Mouse (Mus musculus) MEL (cell line): ENCODE measurements around the gene Prkce. TPM values are rescaled to one million over a fixed set of nuclear protein-coding genes. Genes with fewer than 3 reads are reported as not detected.

ENCODE experiments used
- DNase-seq: peaks from one replicate; pipeline ENCODE4 v3.0.0; 2011; ENCODE audit warnings: low read depth, low spot score
- H3K27ac ChIP-seq: 2 replicates; pipeline ENCODE4 v1.5.1; 2012; ENCODE audit warnings: low read depth, mild to moderate bottlenecking, control low read depth, low read length, moderate library complexity; ENCODE audit not compliant: control insufficient read depth
- H3K27me3 ChIP-seq, 2 experiments: fragments of 150-350 bp in 1 of 2; sonication (generic) in 1 of 2; 2 replicates each; pipeline ENCODE4 v1.6.1; 2012; ENCODE audit warnings: low read length in 2 of 2, mild to moderate bottlenecking in 2 of 2, improper control_type of control experiment in 1 of 2, moderate library complexity in 1 of 2; ENCODE audit not compliant: insufficient read depth in 2 of 2, control insufficient read depth in 1 of 2
- H3K36me3 ChIP-seq, 2 experiments: 2 replicates each; pipeline ENCODE4 v1.6.1; 2012 to 2014; ENCODE audit warnings: low read length in 2 of 2, improper control_type of control experiment in 1 of 2, inconsistent platforms in 1 of 2, mild to moderate bottlenecking in 1 of 2; ENCODE audit not compliant: insufficient read depth in 2 of 2, control insufficient read depth in 1 of 2
- H3K4me1 ChIP-seq, 2 experiments: fragments of 150-350 bp in 1 of 2; sonication (generic) in 1 of 2; 2 replicates each; pipeline ENCODE4 v1.6.1; 2012; ENCODE audit warnings: low read length in 2 of 2, improper control_type of control experiment in 1 of 2, mild to moderate bottlenecking in 1 of 2; ENCODE audit not compliant: insufficient read depth in 2 of 2, control insufficient read depth in 1 of 2
- H3K4me3 ChIP-seq, 2 experiments: fragments of 150-350 bp in 1 of 2; sonication (generic) in 1 of 2; 2 replicates each; pipeline ENCODE4 v1.5.1; 2012; ENCODE audit warnings: low read depth in 2 of 2, low read length in 2 of 2, mild to moderate bottlenecking in 2 of 2, moderate library complexity in 2 of 2, control low read depth in 1 of 2, improper control_type of control experiment in 1 of 2; ENCODE audit not compliant: control insufficient read depth in 1 of 2, insufficient read depth in 1 of 2
- H3K79me2 ChIP-seq: 2 replicates; pipeline ENCODE4 v1.6.1; 2012; ENCODE audit warnings: mild to moderate bottlenecking, low read length, moderate library complexity; ENCODE audit not compliant: control insufficient read depth, poor library complexity, insufficient read depth
- H3K9ac ChIP-seq: 2 replicates; pipeline ENCODE4 v1.6.1; 2012; ENCODE audit warnings: low read depth, mild to moderate bottlenecking, control low read depth, low read length, moderate library complexity; ENCODE audit not compliant: control insufficient read depth, poor library complexity, severe bottlenecking
- H3K9me3 ChIP-seq: fragments of 150-350 bp; sonication (generic); replicated peaks from 2 replicates; pipeline ENCODE4 v1.6.1; 2012; ENCODE audit warnings: mild to moderate bottlenecking, low read length, improper control_type of control experiment, moderate library complexity; ENCODE audit not compliant: insufficient read depth
- CHD1 ChIP-seq: IDR thresholded peaks from 2 replicates; pipeline ENCODE4 v1.6.1; 2012; ENCODE audit warnings: low read depth, mild to moderate bottlenecking, inconsistent platforms, low read length, improper control_type of control experiment
- CTCF ChIP-seq, 3 experiments: IDR thresholded peaks in 2 of 3; conservative IDR thresholded peaks in 1 of 3; 2 replicates each; pipeline ENCODE4 v1.5.1; 2011 to 2012; ENCODE audit warnings: low read length in 3 of 3, low read depth in 2 of 3, mild to moderate bottlenecking in 2 of 3, improper control_type of control experiment in 1 of 3, inconsistent platforms in 1 of 3, mixed read lengths in 1 of 3, moderate library complexity in 1 of 3; ENCODE audit not compliant: control insufficient read depth in 1 of 3, insufficient read depth in 1 of 3, poor library complexity in 1 of 3, severe bottlenecking in 1 of 3
- E2F4 ChIP-seq: IDR thresholded peaks from 2 replicates; pipeline ENCODE4 v1.6.1; 2011; ENCODE audit warnings: low read depth, low read length, improper control_type of control experiment, borderline replicate concordance
- ELF1 ChIP-seq: IDR thresholded peaks from 2 replicates; pipeline ENCODE4 v1.6.1; 2014; ENCODE audit warnings: low read depth, mild to moderate bottlenecking, inconsistent platforms, low read length, improper control_type of control experiment, moderate library complexity
- EP300 ChIP-seq, 2 experiments: IDR thresholded peaks; 2 replicates each; pipeline ENCODE4 v1.6.1; 2011; ENCODE audit warnings: improper control_type of control experiment in 2 of 2, low read length in 2 of 2, low read depth in 1 of 2, mild to moderate bottlenecking in 1 of 2
- GABPA ChIP-seq: IDR thresholded peaks from 2 replicates; pipeline ENCODE4 v1.6.1; 2012; ENCODE audit warnings: low read depth, mild to moderate bottlenecking, inconsistent platforms, low read length, improper control_type of control experiment, moderate library complexity
- GATA1 ChIP-seq: IDR thresholded peaks from 2 replicates; pipeline ENCODE4 v1.6.1; 2011; ENCODE audit warnings: low read depth, low read length, improper control_type of control experiment
- HCFC1 ChIP-seq: IDR thresholded peaks from 2 replicates; pipeline ENCODE4 v1.6.1; 2012; ENCODE audit warnings: low read depth, mild to moderate bottlenecking, inconsistent platforms, low read length, improper control_type of control experiment, moderate library complexity
- MAFK ChIP-seq: IDR thresholded peaks from 2 replicates; pipeline ENCODE4 v1.6.1; 2011; ENCODE audit warnings: low read depth, mild to moderate bottlenecking, low read length, improper control_type of control experiment, borderline replicate concordance
- MXI1 ChIP-seq: IDR thresholded peaks from 2 replicates; pipeline ENCODE4 v1.6.1; 2011; ENCODE audit warnings: mild to moderate bottlenecking, low read depth, low read length, improper control_type of control experiment
- MYB ChIP-seq: IDR thresholded peaks from 2 replicates; pipeline ENCODE4 v1.6.1; 2011; ENCODE audit warnings: mild to moderate bottlenecking, low read depth, low read length, improper control_type of control experiment
- NELFE ChIP-seq: IDR thresholded peaks from 2 replicates; pipeline ENCODE4 v1.6.1; 2011; ENCODE audit warnings: low read depth, low read length, improper control_type of control experiment
- POLR2AphosphoS2 ChIP-seq: IDR thresholded peaks from 2 replicates; pipeline ENCODE4 v1.6.1; 2011; ENCODE audit warnings: low read length, improper control_type of control experiment
- POLR2AphosphoS5 ChIP-seq: IDR thresholded peaks from 2 replicates; pipeline ENCODE4 v1.6.1; 2012; ENCODE audit warnings: low read depth, borderline replicate concordance, mild to moderate bottlenecking, inconsistent platforms, low read length, moderate library complexity, mixed read lengths
- RAD21 ChIP-seq: IDR thresholded peaks from 2 replicates; pipeline ENCODE4 v1.6.1; 2011; ENCODE audit warnings: mild to moderate bottlenecking, low read depth, low read length, improper control_type of control experiment
- RCOR1 ChIP-seq: IDR thresholded peaks from 2 replicates; pipeline ENCODE4 v1.6.1; 2012; ENCODE audit warnings: low read depth, mild to moderate bottlenecking, inconsistent platforms, low read length, improper control_type of control experiment
- SIN3A ChIP-seq: IDR thresholded peaks from 2 replicates; pipeline ENCODE4 v1.6.1; 2012; ENCODE audit warnings: low read length, improper control_type of control experiment, inconsistent platforms
- SMC3 ChIP-seq: IDR thresholded peaks from 2 replicates; pipeline ENCODE4 v1.6.1; 2011; ENCODE audit warnings: low read depth, low read length, improper control_type of control experiment
- TCF12 ChIP-seq: IDR thresholded peaks from 2 replicates; pipeline ENCODE4 v1.6.1; 2014; ENCODE audit warnings: low read depth, mild to moderate bottlenecking, inconsistent platforms, low read length, improper control_type of control experiment, moderate library complexity
- ZC3H11A ChIP-seq: IDR thresholded peaks from 2 replicates; pipeline ENCODE4 v1.6.1; 2012; ENCODE audit warnings: low read depth, mild to moderate bottlenecking, inconsistent platforms, low read length, improper control_type of control experiment
- ZMIZ1 ChIP-seq: IDR thresholded peaks from 2 replicates; pipeline ENCODE4 v1.6.1; 2012; ENCODE audit warnings: low read depth, mild to moderate bottlenecking, inconsistent platforms, low read length, improper control_type of control experiment, moderate library complexity
- ZNF384 ChIP-seq: IDR thresholded peaks from 2 replicates; pipeline ENCODE4 v1.6.1; 2012; ENCODE audit warnings: low read depth, mild to moderate bottlenecking, inconsistent platforms, low read length, improper control_type of control experiment
- polyA plus RNA-seq, 2 experiments: library from polyadenylated mRNA; stranded (reverse) in 1 of 2; unstranded in 1 of 2; fragments of >175 nt in 1 of 2; fragments of >200 nt in 1 of 2; gene quantifications; 2 replicates each; pipeline versions ENCODE4 v1.2.1 to v1.2.4; 2012; ENCODE audit warnings: low replicate concordance in 2 of 2, low read depth in 1 of 2; ENCODE audit not compliant: insufficient read length in 2 of 2, insufficient read depth in 1 of 2, missing spikeins in 1 of 2
- total RNA-seq: library from RNA; depleted of rRNA; stranded (reverse); fragments of 300-350 nt; gene quantifications from 2 replicates; pipeline ENCODE4 v1.2.3, GENCODE M21; 2012

The Prkce gene
- total and polyA plus RNA-seq, 3 experiments = 3.0 to 5.3 TPM; not detected in 1

DNA sequence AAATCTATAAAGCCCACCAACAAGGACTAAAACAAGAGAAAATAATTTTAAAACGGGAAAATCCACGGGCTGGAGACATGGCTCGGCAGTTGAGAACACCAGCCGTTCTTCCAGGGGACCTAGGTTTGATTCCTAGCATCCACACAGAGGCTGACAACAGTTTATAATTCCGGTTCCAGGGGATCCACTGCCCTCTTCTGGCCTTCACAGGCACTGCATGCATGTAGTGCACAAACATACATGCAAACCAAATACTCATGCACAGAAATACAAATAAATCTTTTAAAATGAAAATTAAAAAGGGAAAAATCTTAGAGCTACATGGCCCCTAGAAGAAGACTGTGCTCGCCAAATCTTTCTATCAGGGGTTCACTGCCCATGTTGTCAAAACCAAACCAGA lies 87.4 kb downstream of the Prkce start:
- Histone ChIP-seq H3K9me3 (no peaks in the 10 kb centered on the region), H3K79me2 (no peaks in the 10 kb centered on the region), H3K36me3 (no peaks in the 10 kb centered on the region), H3K27ac (no peak overlapping the region), H3K27me3 (no peaks in the 10 kb centered on the region), H3K9ac (no peak overlapping the region), H3K4me3 (no peak overlapping the region)
- TF ChIP-seq SMC3 (peak; percentile 52; the same call in 1 of the 2 replicates), E2F4 (no peak), CTCF (IDR thresholded peaks at IDR 0.05 in 2 of 3, conservative IDR thresholded peaks at IDR 0.05 in 1 of 3; ENCODE audit: control insufficient read depth in 1 of 3, insufficient read depth in 1 of 3, low read depth in 2 of 3, low read length in 3 of 3, poor library complexity in 1 of 3, severe bottlenecking in 1 of 3) (peak; percentile 38 to 59 (median 51)), ZC3H11A (peak; percentile 38), GATA1 (no peak), RAD21 (peak; percentile 48)
- TF ChIP-seq, all 39 proteins: peak for 4
- no peaks in the 10 kb centered on the region for H3K4me1 ChIP-seq
- peak; percentile 22 for DNase-seq

DNA sequence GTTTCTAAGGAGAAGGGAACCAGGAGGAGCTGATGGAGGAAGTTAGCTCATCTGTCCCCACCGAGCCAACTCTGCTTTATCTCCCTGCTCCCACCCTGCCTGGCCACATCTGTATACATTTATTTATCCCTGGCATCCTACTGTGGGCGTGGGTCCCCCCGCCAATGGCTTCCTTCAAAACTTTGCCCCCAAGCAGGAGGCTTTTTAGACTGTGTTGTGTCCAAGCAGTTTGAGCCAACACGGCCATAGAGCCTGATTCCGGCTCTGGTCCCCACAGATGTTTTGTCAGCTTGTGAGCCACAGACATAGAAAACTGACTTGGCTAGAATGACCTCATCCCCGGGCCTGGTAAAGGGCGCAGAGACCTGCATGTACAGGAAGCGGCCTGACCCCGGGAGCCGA lies 89.1 kb downstream of the Prkce start:
- no peaks in the 10 kb centered on the region for H3K4me1 ChIP-seq
- no peak overlapping the region for H3K27ac ChIP-seq
- H3K9me3 ChIP-seq = no peaks in the 10 kb centered on the region
- no peak overlapping the region for H3K4me3 ChIP-seq
- TF ChIP-seq POLR2AphosphoS5 = no peak
- TF ChIP-seq E2F4 = no peak
- no peak for TF ChIP-seq CHD1
- TF ChIP-seq ELF1 = no peak
- TF ChIP-seq MAFK = no peak
- TF ChIP-seq ZMIZ1 = no peak
- no peak for TF ChIP-seq POLR2AphosphoS2
- no peak for TF ChIP-seq GATA1
- no peak for TF ChIP-seq SMC3
- no peak for TF ChIP-seq MYB
- TF ChIP-seq CTCF (IDR thresholded peaks at IDR 0.05 in 2 of 3, conservative IDR thresholded peaks at IDR 0.05 in 1 of 3; ENCODE audit: control insufficient read depth in 1 of 3, insufficient read depth in 1 of 3, low read depth in 2 of 3, low read length in 3 of 3, poor library complexity in 1 of 3, severe bottlenecking in 1 of 3) = no peak
- no peak for TF ChIP-seq TCF12
- TF ChIP-seq MXI1 = no peak
- no peak for TF ChIP-seq SIN3A
- no peak for TF ChIP-seq HCFC1
- TF ChIP-seq GABPA = no peak
- TF ChIP-seq NELFE = no peak
- TF ChIP-seq ZNF384 = no peak
- no peak for TF ChIP-seq EP300 (IDR thresholded peaks at IDR 0.05; ENCODE audit: low read depth in 1 of 2, low read length in 2 of 2)
- TF ChIP-seq RCOR1 = no peak
- no peaks in the 10 kb centered on the region for H3K36me3 ChIP-seq
- no peak for DNase-seq
- H3K27me3 ChIP-seq = no peaks in the 10 kb centered on the region
- no peak overlapping the region for H3K9ac ChIP-seq
- H3K79me2 ChIP-seq = no peaks in the 10 kb centered on the region
